Mouse (Mus musculus): ENCODE measurements around the gene H2al2b. TPM values are rescaled to one million over a fixed set of nuclear protein-coding genes. Genes with fewer than 3 reads are reported as not detected.
"Not testable (repeated sequence)": the region's sequence is repeated elsewhere in the genome, so short reads cannot be mapped to it uniquely, and the experiment has no call there.

The H2al2b gene
- not detected in 2 replicates for polyA plus RNA-seq (2016; fragmentation: Nextera tagmentation; extraction: Ambion mirVana)

- WGBS: no CpG with 5 or more reads among the region's 4 CpGs
- not testable (repeated sequence) for H3K4me1 ChIP-seq; H3K9me3 ChIP-seq; H3K4me3 ChIP-seq; DNase-seq (ENCODE audit: low spot score); H3K36me3 ChIP-seq; H3K27ac ChIP-seq; H3K27me3 ChIP-seq (ENCODE audit: insufficient read depth, poor library complexity, severe bottlenecking)
Observed at GRCm38 (mm10) chrY:2720574-2720973, at the start of gene H2al2b. Gene H2al2b (minus strand): TSS chrY:2720674.

Other genes with a start within 250 kb of the H2al2b start
- not detected in 2 replicates for gene H2al2c, start 121.6 kb downstream of the H2al2b start, polyA plus RNA-seq (2016; fragmentation: Nextera tagmentation; extraction: Ambion mirVana)
- gene Sry, start 57.0 kb downstream of the H2al2b start, polyA plus RNA-seq (2016; fragmentation: Nextera tagmentation; extraction: Ambion mirVana): not detected in 2 replicates
- not detected in 2 replicates for gene Gm4064, start 75.5 kb upstream of the H2al2b start, polyA plus RNA-seq (2016; fragmentation: Nextera tagmentation; extraction: Ambion mirVana)
- not detected in 2 replicates for gene Rbmy, start 110.0 kb upstream of the H2al2b start, polyA plus RNA-seq (2016; fragmentation: Nextera tagmentation; extraction: Ambion mirVana)
- not detected in 2 replicates for gene Gm10256, start 110.0 kb upstream of the H2al2b start, polyA plus RNA-seq (2016; fragmentation: Nextera tagmentation; extraction: Ambion mirVana)
- not detected in 2 replicates for gene Gm10352, start 180.3 kb upstream of the H2al2b start, polyA plus RNA-seq (2016; fragmentation: Nextera tagmentation; extraction: Ambion mirVana)
- not detected in 2 replicates for gene Gm29289, start 211.9 kb upstream of the H2al2b start, polyA plus RNA-seq (2016; fragmentation: Nextera tagmentation; extraction: Ambion mirVana)

Measured in heart, embryonic 10.5 days (tissue).